Mouse (Mus musculus) kidney, postnatal 4 days (tissue): ENCODE data around the gene 9330161L09Rik.

Experiments used
- DNase-seq, 2 experiments: peaks; one replicate each; pipeline ENCODE4 v3.0.0; 2021; ENCODE audit warnings: mixed read lengths in 2 of 2

The 9330161L09Rik gene

GRCm38 (mm10) chr12:103388505-103389347 is 18.9 kb downstream of the 9330161L09Rik start, which contains the start of gene Otub2:
Gene Otub2 (plus strand): TSS chr12:103388682.
- peak; percentile 98 for DNase-seq

DNA sequence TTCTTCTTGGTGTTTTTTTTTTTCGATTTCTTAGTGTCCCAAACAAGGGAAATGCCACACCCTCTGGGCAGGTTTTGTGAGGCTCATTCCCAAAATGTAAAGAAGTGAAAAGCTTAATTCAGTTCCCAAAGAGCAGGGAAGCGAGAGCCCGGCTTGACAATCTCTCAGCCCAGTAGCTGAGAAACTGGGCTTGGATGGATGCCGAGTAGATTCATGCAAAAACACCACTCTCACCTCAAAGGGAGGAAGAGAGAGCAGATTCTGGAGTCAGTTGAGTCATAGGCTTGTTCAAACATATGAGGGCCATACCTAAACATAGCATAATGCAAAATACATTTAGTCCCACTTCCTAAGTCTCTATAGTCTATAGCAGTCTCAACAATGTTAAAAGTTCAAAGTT is 27.4 kb downstream of the 9330161L09Rik start:
- DNase-seq, result no peak

GRCm38 (mm10) chr12:103376774-103377173 is 30.8 kb downstream of the 9330161L09Rik start:
- DNase-seq, result no peak

DNA sequence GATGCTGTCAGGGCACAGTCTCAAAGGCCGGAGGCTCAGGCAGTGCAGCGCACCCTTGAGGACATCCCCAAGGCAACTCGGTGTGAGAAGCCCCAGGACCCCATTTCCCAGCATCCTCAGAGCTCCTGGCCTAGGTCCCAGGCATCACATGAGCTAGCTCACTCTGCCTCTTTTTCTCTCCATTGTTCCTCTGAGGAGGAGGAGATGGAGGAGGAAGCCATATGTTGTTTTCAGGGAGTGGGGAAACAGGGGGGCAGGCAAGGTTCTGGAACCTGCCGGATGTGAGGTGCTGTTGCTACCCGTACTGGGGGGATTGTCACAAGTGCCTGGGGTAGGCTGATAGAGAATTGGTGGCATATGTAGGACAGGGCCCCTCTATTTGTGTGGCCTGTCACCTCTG is 31.5 kb downstream of the 9330161L09Rik start:
- DNase-seq, result no peak

GRCm38 (mm10) chr12:103373530-103374236 is 33.9 kb downstream of the 9330161L09Rik start:
- DNase-seq, result no peak

DNA sequence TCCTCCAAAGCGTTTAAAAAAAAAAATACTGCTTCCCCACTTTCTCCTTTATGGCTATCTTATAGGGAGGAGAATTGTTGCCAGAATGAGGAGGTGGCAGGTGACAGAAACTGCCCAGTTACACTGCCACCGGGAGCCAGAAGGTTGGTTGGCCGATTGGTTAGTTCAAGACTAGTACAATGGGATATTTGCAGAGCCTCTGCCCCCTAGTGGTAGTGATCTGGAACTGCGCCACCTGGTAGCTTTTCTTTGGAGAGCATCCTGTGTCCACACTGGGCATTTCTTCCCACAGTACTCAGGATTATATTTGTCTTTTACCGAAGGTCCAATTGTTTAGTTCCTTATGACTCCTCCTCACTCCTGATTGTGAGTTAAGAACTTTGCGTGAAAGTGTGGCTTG is 35.9 kb downstream of the 9330161L09Rik start:
- peak; percentile 68 to 71 for DNase-seq

GRCm38 (mm10) chr12:103370861-103371260 is 36.8 kb downstream of the 9330161L09Rik start:
- DNase-seq, result no peak

DNA sequence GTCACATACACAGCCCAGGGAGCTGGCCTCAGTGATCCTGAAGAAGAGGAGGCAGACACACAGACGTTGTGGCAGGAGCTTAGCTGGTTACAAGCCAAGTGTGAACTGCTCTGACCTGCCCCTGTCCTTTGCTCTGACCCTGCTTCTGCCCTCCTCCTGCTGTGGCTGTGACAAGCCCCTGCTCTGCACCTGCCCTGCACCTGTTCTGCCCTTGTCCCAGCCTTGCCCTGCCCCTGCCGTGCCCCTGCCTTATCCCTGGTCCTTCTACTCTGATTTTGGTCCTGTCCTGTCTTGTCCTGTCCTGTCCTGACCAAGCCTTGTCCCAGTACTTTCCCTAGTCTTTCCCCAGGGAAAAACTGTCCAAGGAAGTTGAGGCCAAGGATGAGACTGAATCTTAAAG is 38.8 kb downstream of the 9330161L09Rik start:
- DNase-seq, result no peak

- DNase-seq, result no peak
Observed at GRCm38 (mm10) chr12:103368326-103368669, 39.3 kb downstream of the 9330161L09Rik start.

GRCm38 (mm10) chr12:103367620-103368325 is 39.8 kb downstream of the 9330161L09Rik start:
- peak; percentile 89 for DNase-seq

DNA sequence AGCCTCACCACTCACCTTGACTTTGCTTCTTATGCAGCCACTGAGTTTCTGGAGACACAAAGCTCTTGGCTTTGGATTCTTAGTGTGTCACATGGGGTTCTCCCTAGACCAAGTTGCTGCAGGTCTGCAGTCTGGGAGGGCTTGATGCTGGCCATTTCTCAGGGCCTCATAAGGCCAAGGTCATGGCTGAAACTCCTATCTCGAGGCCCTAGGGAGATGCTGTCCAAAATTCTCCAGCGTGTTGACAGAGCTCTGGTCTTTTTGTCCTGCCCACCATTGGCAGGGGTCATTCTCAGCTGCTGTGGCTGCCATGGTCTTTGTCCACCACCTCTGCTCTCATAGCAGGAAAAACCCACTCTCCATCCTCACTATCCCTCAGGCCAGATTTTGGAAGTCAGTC is 40.4 kb downstream of the 9330161L09Rik start:
- no peak for DNase-seq

DNA sequence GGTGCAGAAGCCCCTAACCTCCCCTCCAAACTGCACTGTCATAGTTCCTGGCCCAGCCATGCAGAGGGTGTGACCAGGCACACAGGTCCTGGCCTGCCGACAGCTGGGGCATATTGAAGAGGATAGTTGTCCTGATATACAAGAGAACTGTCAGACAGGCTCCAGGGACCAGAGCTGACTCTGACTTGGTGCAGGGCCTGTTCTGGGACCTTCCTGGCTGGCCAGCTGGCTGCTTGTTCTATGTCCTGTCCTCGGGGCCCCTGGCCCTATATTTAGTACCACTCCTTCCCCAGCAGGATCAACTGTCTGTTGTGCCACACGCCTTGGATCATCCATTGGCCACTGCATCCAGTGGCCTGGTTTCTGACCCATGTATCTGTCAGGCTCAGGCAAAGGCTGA is 45.3 kb downstream of the 9330161L09Rik start:
- DNase-seq, result no peak

GRCm38 (mm10) chr12:103361539-103362307 is 45.9 kb downstream of the 9330161L09Rik start:
- DNase-seq, result no peak

- DNase-seq, result no peak
Observed at GRCm38 (mm10) chr12:103360812-103361211, 46.8 kb downstream of the 9330161L09Rik start.

DNA sequence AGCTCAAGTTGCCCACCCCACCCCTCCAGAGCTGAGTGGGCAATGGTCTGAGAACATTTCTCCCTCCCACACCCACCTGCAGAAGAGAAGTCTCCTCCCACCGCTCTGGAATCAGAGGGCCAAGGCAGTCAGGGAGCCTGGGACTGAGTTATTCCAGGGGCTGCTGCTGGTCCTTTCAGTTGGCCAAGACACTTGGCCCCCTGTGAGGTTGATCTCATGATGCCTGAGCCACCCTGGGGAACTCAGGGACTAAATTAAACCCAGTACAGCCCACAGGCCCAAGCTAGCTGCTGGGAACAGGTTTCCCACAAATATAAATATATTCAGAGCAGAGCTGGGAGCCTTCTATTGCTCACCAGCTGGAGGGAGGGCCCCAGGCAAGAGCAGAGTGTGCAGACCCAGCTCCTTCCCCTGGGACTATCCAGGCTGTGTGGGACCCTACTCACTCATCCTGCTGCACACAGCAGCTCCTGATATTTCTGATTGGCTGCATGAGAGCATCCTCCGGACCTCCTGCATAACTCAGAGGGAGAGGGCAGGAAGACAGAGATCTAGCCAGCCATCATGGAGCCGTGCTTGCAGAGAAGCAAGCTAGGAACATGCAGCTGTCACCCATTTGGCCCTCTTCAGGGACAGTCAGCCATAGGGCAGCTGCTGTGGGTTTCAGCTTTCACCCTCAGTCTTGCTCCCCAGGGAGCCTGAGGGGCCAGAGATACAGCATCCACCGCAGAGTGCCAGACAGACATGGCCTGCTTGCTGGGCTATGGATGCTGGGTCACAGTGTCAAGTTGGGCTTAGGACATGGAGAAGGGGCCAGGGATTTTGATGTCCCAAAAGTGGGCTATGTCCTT is 48.4 kb downstream of the 9330161L09Rik start:
- no peak for DNase-seq

GRCm38 (mm10) chr12:103358216-103358615 is 49.4 kb downstream of the 9330161L09Rik start:
- no peak for DNase-seq
